Mouse (Mus musculus): ENCODE measurements around the gene Krr1. TPM values are rescaled to one million over a fixed set of nuclear protein-coding genes. Genes with fewer than 3 reads are reported as not detected.
"Not testable (repeated sequence)": the region's sequence is repeated elsewhere in the genome, so short reads cannot be mapped to it uniquely, and the experiment has no call there.

Gene Krr1
- polyA plus RNA-seq, 1 experiment from 2014 or later = 38.5 TPM

- H3K27ac ChIP-seq = no peak overlapping the region
- no peaks in the 10 kb centered on the region for H3K4me1 ChIP-seq
- no peaks in the 10 kb centered on the region for H3K9me3 ChIP-seq
- no peak overlapping the region for H3K9ac ChIP-seq
- WGBS = 79% methylated on average over 11 of the region's 11 CpGs
- no peaks in the 10 kb centered on the region for H3K36me3 ChIP-seq
- ATAC-seq (ENCODE audit: insufficient number of reproducible peaks, low FRiP score, low TSS enrichment, low read depth) = no peak
- no peak overlapping the region for H3K4me3 ChIP-seq
- H3K27me3 ChIP-seq = no peaks in the 10 kb centered on the region
- H3K4me2 ChIP-seq = no peak overlapping the region
Measured at GRCm38 (mm10) chr10:111995803-111996548, 23.5 kb downstream of the Krr1 start.

GRCm38 (mm10) chr10:111996549-111996904 is 24.1 kb downstream of the Krr1 start:
- Histone ChIP-seq H3K4me1 (no peaks in the 10 kb centered on the region), H3K36me3 (no peaks in the 10 kb centered on the region), H3K27me3 (no peaks in the 10 kb centered on the region), H3K4me3 (no peak overlapping the region), H3K9me3 (no peaks in the 10 kb centered on the region), H3K27ac (no peak overlapping the region), H3K4me2 (no peak overlapping the region), H3K9ac (no peak overlapping the region)
- no peak for ATAC-seq (ENCODE audit: insufficient number of reproducible peaks, low FRiP score, low TSS enrichment, low read depth)
- WGBS = 71% methylated on average over 7 of the region's 7 CpGs

- Histone ChIP-seq H3K27me3 (no peaks in the 10 kb centered on the region), H3K9ac (no peak overlapping the region), H3K4me3 (no peak overlapping the region), H3K36me3 (no peaks in the 10 kb centered on the region), H3K4me2 (no peak overlapping the region), H3K9me3 (no peaks in the 10 kb centered on the region), H3K27ac (no peak overlapping the region), H3K4me1 (no peaks in the 10 kb centered on the region)
- 60% methylated on average over 8 of the region's 8 CpGs for WGBS
- ATAC-seq (ENCODE audit: insufficient number of reproducible peaks, low FRiP score, low TSS enrichment, low read depth) = no peak
Measured at GRCm38 (mm10) chr10:111996911-111997347, 24.5 kb downstream of the Krr1 start.

- no peaks in the 10 kb centered on the region for H3K27me3 ChIP-seq
- no peak for ATAC-seq (ENCODE audit: insufficient number of reproducible peaks, low FRiP score, low TSS enrichment, low read depth)
- H3K9me3 ChIP-seq = no peaks in the 10 kb centered on the region
- no peaks in the 10 kb centered on the region for H3K36me3 ChIP-seq
- no peak overlapping the region for H3K4me3 ChIP-seq
- no peaks in the 10 kb centered on the region for H3K4me1 ChIP-seq
- no peak overlapping the region for H3K4me2 ChIP-seq
- H3K27ac ChIP-seq = no peak overlapping the region
- no peak overlapping the region for H3K9ac ChIP-seq
Measured at GRCm38 (mm10) chr10:111997671-111998070, 25.2 kb downstream of the Krr1 start.

GRCm38 (mm10) chr10:111999765-112000164 is 27.3 kb downstream of the Krr1 start:
- ATAC-seq (ENCODE audit: insufficient number of reproducible peaks, low FRiP score, low TSS enrichment, low read depth) = no peak
- H3K36me3 ChIP-seq = no peaks in the 10 kb centered on the region
- 59% methylated on average over 3 of the region's 3 CpGs for WGBS
- no peaks in the 10 kb centered on the region for H3K27me3 ChIP-seq
- no peak overlapping the region for H3K27ac ChIP-seq
- no peaks in the 10 kb centered on the region for H3K4me1 ChIP-seq
- H3K4me3 ChIP-seq = no peak overlapping the region
- no peak overlapping the region for H3K9ac ChIP-seq
- H3K4me2 ChIP-seq = no peak overlapping the region
- H3K9me3 ChIP-seq = no peaks in the 10 kb centered on the region

- no peaks in the 10 kb centered on the region for H3K36me3 ChIP-seq
- no peaks in the 10 kb centered on the region for H3K9me3 ChIP-seq
- ATAC-seq (ENCODE audit: insufficient number of reproducible peaks, low FRiP score, low TSS enrichment, low read depth) = no peak
- H3K27ac ChIP-seq = no peak overlapping the region
- 68% methylated on average over 5 of the region's 5 CpGs for WGBS
- H3K4me1 ChIP-seq = no peaks in the 10 kb centered on the region
- no peaks in the 10 kb centered on the region for H3K27me3 ChIP-seq
- no peak overlapping the region for H3K4me2 ChIP-seq
- no peak overlapping the region for H3K4me3 ChIP-seq
- H3K9ac ChIP-seq = no peak overlapping the region
Measured at GRCm38 (mm10) chr10:112000568-112000967, 28.1 kb downstream of the Krr1 start.

GRCm38 (mm10) chr10:112001350-112001749 is 28.9 kb downstream of the Krr1 start:
- no peak overlapping the region for H3K4me2 ChIP-seq
- H3K9me3 ChIP-seq = no peaks in the 10 kb centered on the region
- no peaks in the 10 kb centered on the region for H3K27me3 ChIP-seq
- WGBS = 85% methylated on average over 2 of the region's 2 CpGs
- H3K4me1 ChIP-seq = no peaks in the 10 kb centered on the region
- no peaks in the 10 kb centered on the region for H3K36me3 ChIP-seq
- H3K9ac ChIP-seq = no peak overlapping the region
- no peak overlapping the region for H3K4me3 ChIP-seq
- no peak overlapping the region for H3K27ac ChIP-seq
- ATAC-seq (ENCODE audit: insufficient number of reproducible peaks, low FRiP score, low TSS enrichment, low read depth) = no peak

GRCm38 (mm10) chr10:112001756-112002520 is 29.5 kb downstream of the Krr1 start:
- H3K4me1 ChIP-seq = no peaks in the 10 kb centered on the region
- no peaks in the 10 kb centered on the region for H3K9me3 ChIP-seq
- no peak for ATAC-seq (ENCODE audit: insufficient number of reproducible peaks, low FRiP score, low TSS enrichment, low read depth)
- WGBS = 76% methylated on average over 9 of the region's 9 CpGs
- no peak overlapping the region for H3K9ac ChIP-seq
- H3K27me3 ChIP-seq = no peaks in the 10 kb centered on the region
- no peak overlapping the region for H3K4me2 ChIP-seq
- H3K36me3 ChIP-seq = no peaks in the 10 kb centered on the region
- no peak overlapping the region for H3K4me3 ChIP-seq
- H3K27ac ChIP-seq = no peak overlapping the region

GRCm38 (mm10) chr10:112002544-112003215 is 30.2 kb downstream of the Krr1 start, which contains the start of gene Glipr1:
TSS of gene Glipr1 (minus strand) at chr10:112002631.
- Histone ChIP-seq H3K36me3 (no peaks in the 10 kb centered on the region), H3K9me3 (no peaks in the 10 kb centered on the region), H3K27ac (no peak within 1 kb of the TSS), H3K9ac (no peak within 1 kb of the TSS), H3K4me3 (no peak within 1 kb of the TSS), H3K4me2 (no peak within 1 kb of the TSS), H3K4me1 (no peaks in the 10 kb centered on the region), H3K27me3 (no peaks in the 10 kb centered on the region)
- ATAC-seq (ENCODE audit: insufficient number of reproducible peaks, low FRiP score, low TSS enrichment, low read depth) = no peak
- WGBS = 53% methylated on average over 9 of the region's 9 CpGs

- WGBS = 79% methylated on average over 1 of the region's 1 CpGs
- H3K36me3 ChIP-seq; H3K4me3 ChIP-seq; H3K27me3 ChIP-seq; ATAC-seq (ENCODE audit: insufficient number of reproducible peaks, low FRiP score, low TSS enrichment, low read depth); H3K4me2 ChIP-seq; H3K9ac ChIP-seq; H3K4me1 ChIP-seq; H3K27ac ChIP-seq; H3K9me3 ChIP-seq: not testable (repeated sequence)
Measured at GRCm38 (mm10) chr10:112009511-112009910, 37.0 kb downstream of the Krr1 start.

GRCm38 (mm10) chr10:112023585-112023984 is 51.1 kb downstream of the Krr1 start:
- Histone ChIP-seq H3K9me3 (no peaks in the 10 kb centered on the region), H3K27ac (no peak overlapping the region), H3K27me3 (no peaks in the 10 kb centered on the region), H3K4me3 (no peak overlapping the region), H3K9ac (no peak overlapping the region), H3K36me3 (no peaks in the 10 kb centered on the region), H3K4me1 (no peaks in the 10 kb centered on the region), H3K4me2 (no peak overlapping the region)
- 72% methylated on average over 2 of the region's 2 CpGs for WGBS
- ATAC-seq (ENCODE audit: insufficient number of reproducible peaks, low FRiP score, low TSS enrichment, low read depth) = no peak

GRCm38 (mm10) chr10:112028689-112029088 is 56.2 kb downstream of the Krr1 start:
- H3K36me3 ChIP-seq; H3K9ac ChIP-seq; H3K27me3 ChIP-seq; ATAC-seq (ENCODE audit: insufficient number of reproducible peaks, low FRiP score, low TSS enrichment, low read depth); H3K27ac ChIP-seq; H3K4me1 ChIP-seq; H3K4me2 ChIP-seq; H3K4me3 ChIP-seq; H3K9me3 ChIP-seq: not testable (repeated sequence)
- WGBS = 71% methylated on average over 3 of the region's 3 CpGs

Measured in limb, embryonic 15.5 days (tissue).